Mouse (Mus musculus): ENCODE results near the gene Pitx2.

GRCm38 (mm10) chr3:129238010-129238409, 38.3 kb downstream of the Pitx2 start:
- no peak for TF ChIP-seq CTCF (IDR thresholded peaks at IDR 0.05; ENCODE audit: extremely low read depth, insufficient read depth, low read length)
- TF ChIP-seq POLR2A (IDR thresholded peaks at IDR 0.05; ENCODE audit: extremely low read depth, insufficient read depth, low read length) = no peak

All from cortical plate, adult 2 months (tissue).